Mouse (Mus musculus): ENCODE results near the gene Kif24.

GRCm38 (mm10) chr4:41401573-41401972 lies 63.1 kb downstream of the Kif24 start:
- TF ChIP-seq CTCF (IDR thresholded peaks at IDR 0.05; ENCODE audit: control insufficient read depth, insufficient read depth, insufficient replicate concordance, low read depth, low read length) (no peak), POLR2A (IDR thresholded peaks at IDR 0.05; ENCODE audit: control insufficient read depth, low read depth, low read length) (no peak)
